8 mouse cellular contexts compared by ENCODE assay signal in the genomic region with DNA sequence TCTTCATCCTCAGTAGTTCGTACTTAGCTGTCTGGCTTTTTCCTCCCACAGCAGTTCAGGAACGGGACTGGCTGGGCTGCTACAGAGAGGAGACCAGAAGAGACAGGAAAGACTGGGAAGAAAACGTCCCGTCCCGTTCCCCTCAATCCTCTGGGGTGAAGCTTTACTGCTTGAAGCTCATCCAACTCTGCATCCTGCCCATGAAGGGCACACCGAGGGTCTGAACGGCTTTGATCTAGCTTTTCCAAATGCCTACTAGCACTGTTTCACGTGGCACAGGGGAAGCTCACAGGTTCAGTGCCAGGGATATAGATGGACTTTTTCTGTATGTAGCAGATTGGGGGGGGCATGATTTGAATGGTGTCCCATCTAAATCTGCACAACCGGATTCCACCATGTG. TPM values are rescaled to one million over a fixed set of nuclear protein-coding genes. Genes with fewer than 3 reads are reported as not detected.
A peak's percentile ranks its signal among the peaks of the same experiment; 100 is the strongest.
DNase-seq lines count a peak whose midpoint lies in the region; ATAC-seq and TF ChIP-seq lines count a peak whose summit lies in the region.

No protein-coding gene starts in this region.

- H3K4me1 ChIP-seq in kidney, embryonic 15.5 days = peaks cover 22% of the 10 kb centered on the region
- H3K4me1 ChIP-seq in embryonic facial prominence, embryonic 14.5 days (ENCODE audit: control insufficient read depth, insufficient read depth, low read length) = no peaks in the 10 kb centered on the region
- H3K4me1 ChIP-seq in hindbrain, embryonic 14.5 days (replicated peaks; ENCODE audit: control insufficient read depth, insufficient read depth, low read length) = no peaks in the 10 kb centered on the region; the same call in 1 of the 2 replicates
- peaks cover 4% of the 10 kb centered on the region for H3K4me1 ChIP-seq in midbrain, embryonic 13.5 days (replicated peaks)
- H3K4me1 ChIP-seq in thymus, adult 2 months (replicated peaks; ENCODE audit: control insufficient read depth, insufficient read depth, low read length) = no peaks in the 10 kb centered on the region

- no peak overlapping the region for H3K27ac ChIP-seq in kidney, embryonic 15.5 days
- H3K27ac ChIP-seq in embryonic facial prominence, embryonic 14.5 days (replicated peaks; ENCODE audit: low read depth, low read length) = no peak overlapping the region
- no peak overlapping the region for H3K27ac ChIP-seq in hindbrain, embryonic 14.5 days
- no peak overlapping the region for H3K27ac ChIP-seq in midbrain, embryonic 13.5 days
- H3K27ac ChIP-seq in thymus, adult 2 months (ENCODE audit: control insufficient read depth, insufficient read depth, low read length) = no peak overlapping the region

- H3K27me3 ChIP-seq in kidney, embryonic 15.5 days = peaks cover 25% of the 10 kb centered on the region; the same call in 1 of the 2 replicates
- H3K27me3 ChIP-seq in embryonic facial prominence, embryonic 14.5 days (replicated peaks; ENCODE audit: control insufficient read depth, insufficient read depth, low read length) = 0 out of 2 replicates have a peak, but pooled peaks cover 7% of the 10 kb centered on the region
- H3K27me3 ChIP-seq in hindbrain, embryonic 14.5 days (ENCODE audit: control insufficient read depth, insufficient read depth, low read length) = no peaks in the 10 kb centered on the region
- H3K27me3 ChIP-seq in midbrain, embryonic 13.5 days = peaks cover 15% of the 10 kb centered on the region
- H3K27me3 ChIP-seq in thymus, adult 2 months (ENCODE audit: control insufficient read depth, insufficient read depth, low read length) = no peaks in the 10 kb centered on the region; the same call in 1 of the 2 replicates

- 30% methylated on average over 9 of the region's 9 CpGs for WGBS in kidney, embryonic 15.5 days
- 20% methylated on average over 9 of the region's 9 CpGs for WGBS in embryonic facial prominence, embryonic 14.5 days
- 34% methylated on average over 9 of the region's 9 CpGs for WGBS in hindbrain, embryonic 14.5 days
- WGBS in midbrain, embryonic 13.5 days = 29% methylated on average over 9 of the region's 9 CpGs
- WGBS in thymus, adult 2 months = 54% methylated on average over 9 of the region's 9 CpGs

- peak overlapping the region; percentile 43; the same call in 1 of the 2 replicates for H3K9ac ChIP-seq in kidney, embryonic 15.5 days
- peak overlapping the region; percentile 51; the same call in 1 of the 2 replicates for H3K9ac ChIP-seq in embryonic facial prominence, embryonic 14.5 days (ENCODE audit: low read depth, low read length)
- H3K9ac ChIP-seq in hindbrain, embryonic 14.5 days = peak overlapping the region; percentile 53
- peak overlapping the region; percentile 61; the same call in 1 of the 2 replicates for H3K9ac ChIP-seq in midbrain, embryonic 13.5 days (replicated peaks)

- TF ChIP-seq CTCF in thymus, adult 2 months (IDR thresholded peaks at IDR 0.05; ENCODE audit: borderline replicate concordance, control insufficient read depth, extremely low read depth, insufficient read depth, low read length, poor library complexity) = no peak

- no peaks in the 10 kb centered on the region for H3K9me3 ChIP-seq in kidney, embryonic 15.5 days (replicated peaks)
- H3K9me3 ChIP-seq in embryonic facial prominence, embryonic 14.5 days (ENCODE audit: control insufficient read depth, low read length) = no peaks in the 10 kb centered on the region
- H3K9me3 ChIP-seq in hindbrain, embryonic 14.5 days (ENCODE audit: control insufficient read depth, low read length) = no peaks in the 10 kb centered on the region
- no peaks in the 10 kb centered on the region for H3K9me3 ChIP-seq in midbrain, embryonic 13.5 days

- TF ChIP-seq POLR2A in thymus, adult 2 months (IDR thresholded peaks at IDR 0.05; ENCODE audit: control insufficient read depth, extremely low read depth, insufficient read depth, low read length, poor library complexity) = no peak

- H3K4me3 ChIP-seq in kidney, embryonic 15.5 days (replicated peaks) = peak overlapping the region; percentile 44
- H3K4me3 ChIP-seq in embryonic facial prominence, embryonic 14.5 days (ENCODE audit: low read depth, low read length) = no peak overlapping the region
- no peak overlapping the region for H3K4me3 ChIP-seq in hindbrain, embryonic 14.5 days (replicated peaks; ENCODE audit: low read length)
- peak overlapping the region; percentile 43 for H3K4me3 ChIP-seq in midbrain, embryonic 13.5 days (replicated peaks)
- no peak overlapping the region for H3K4me3 ChIP-seq in thymus, adult 2 months (ENCODE audit: control insufficient read depth, insufficient read depth, low read length)

- DNase-seq in kidney, adult 18-20 months = no peak
- DNase-seq in embryonic facial prominence, embryonic 14.5 days (ENCODE audit: low spot score) = no peak
- DNase-seq in hindbrain, embryonic 14.5 days (ENCODE audit: low spot score) = no peak
- DNase-seq in spleen, adult 12 weeks (ENCODE audit: low spot score) = no peak
- no peak for DNase-seq in retina, postnatal 1 day
- DNase-seq in thymus, adult 2 months = no peak

- ATAC-seq in kidney, embryonic 15.5 days (replicated peaks; ENCODE audit: low FRiP score) = no peak
- ATAC-seq in embryonic facial prominence, embryonic 14.5 days (ENCODE audit: low read depth) = no peak
- ATAC-seq in hindbrain, embryonic 14.5 days (ENCODE audit: low FRiP score) = no peak
- ATAC-seq in midbrain, embryonic 13.5 days = no peak

- peak overlapping the region; percentile 92 for H3K4me2 ChIP-seq in kidney, embryonic 15.5 days
- peak overlapping the region; percentile 67 for H3K4me2 ChIP-seq in embryonic facial prominence, embryonic 14.5 days (ENCODE audit: low read depth, low read length)
- peak overlapping the region; percentile 81 for H3K4me2 ChIP-seq in hindbrain, embryonic 14.5 days (replicated peaks)
- H3K4me2 ChIP-seq in midbrain, embryonic 13.5 days (replicated peaks) = peak overlapping the region; percentile 83

- no peaks in the 10 kb centered on the region for H3K36me3 ChIP-seq in kidney, embryonic 15.5 days
- no peaks in the 10 kb centered on the region for H3K36me3 ChIP-seq in embryonic facial prominence, embryonic 14.5 days (ENCODE audit: control insufficient read depth, insufficient read depth, low read length)
- no peaks in the 10 kb centered on the region for H3K36me3 ChIP-seq in hindbrain, embryonic 14.5 days (replicated peaks; ENCODE audit: control insufficient read depth, insufficient read depth)
- H3K36me3 ChIP-seq in midbrain, embryonic 13.5 days = no peaks in the 10 kb centered on the region
- no peaks in the 10 kb centered on the region for H3K36me3 ChIP-seq in thymus, adult 2 months (ENCODE audit: control insufficient read depth, insufficient read depth, low read length)

RNA-seq across cellular contexts. Expression of a gene that starts 16.0 kb away (rescaled TPM):
- 14.7 and 14.8 TPM in 2 replicates for polyA plus RNA-seq in kidney, embryonic 15.5 days (2015; fragmentation: Nextera tagmentation; extraction: Ambion mirVana)
- polyA plus RNA-seq in embryonic facial prominence, embryonic 14.5 days (2014; fragmentation: Nextera tagmentation; extraction: Ambion mirVana) = 10.7 and 14.5 TPM in 2 replicates
- polyA plus RNA-seq in hindbrain, embryonic 14.5 days (2014; fragmentation: Nextera tagmentation; extraction: Ambion mirVana) = 7.8 and 10.0 TPM in 2 replicates
- polyA plus RNA-seq in midbrain, embryonic 13.5 days (2015; fragmentation: Nextera tagmentation; extraction: Ambion mirVana) = 11.8 and 13.7 TPM in 2 replicates
- 46.2 and 49.5 TPM in 2 replicates for polyA plus RNA-seq in thymus, adult 2 months (2012; rRNA removed)

RNA-seq across cellular contexts. Expression of a gene that starts 43.2 kb away (rescaled TPM):
- 5.5 and 6.4 TPM in 2 replicates for polyA plus RNA-seq in kidney, embryonic 15.5 days (2015; fragmentation: Nextera tagmentation; extraction: Ambion mirVana)
- polyA plus RNA-seq in embryonic facial prominence, embryonic 14.5 days (2014; fragmentation: Nextera tagmentation; extraction: Ambion mirVana) = 3.5 and 4.4 TPM in 2 replicates
- polyA plus RNA-seq in hindbrain, embryonic 14.5 days (2014; fragmentation: Nextera tagmentation; extraction: Ambion mirVana) = 1.6 and 2.9 TPM in 2 replicates
- polyA plus RNA-seq in midbrain, embryonic 13.5 days (2015; fragmentation: Nextera tagmentation; extraction: Ambion mirVana) = 1.5 and 1.6 TPM in 2 replicates
- 4.5 and 6.2 TPM in 2 replicates for polyA plus RNA-seq in thymus, adult 2 months (2012; rRNA removed)

Comparison
In these comparisons a context has a peak if more than half of its experiments do, and no peak if none do; other contexts are left out.
1. H3K4me3 ChIP-seq: peak in kidney, embryonic 15.5 days (single experiment) and midbrain, embryonic 13.5 days (single experiment); none in embryonic facial prominence, embryonic 14.5 days (single experiment), hindbrain, embryonic 14.5 days (single experiment) and thymus, adult 2 months (single experiment).
2. Peak in every context shown above with its lines, with median percentiles within 50 percentile points of each other: H3K4me2 ChIP-seq and H3K9ac ChIP-seq.